Mouse (Mus musculus): Measurements from ENCODE around the gene Eml4.

- TF ChIP-seq GATA1 (IDR thresholded peaks at IDR 0.05; ENCODE audit: borderline replicate concordance, low read length) (no peak), FLI1 (IDR thresholded peaks at IDR 0.05; ENCODE audit: low read length) (no peak)
Measured at GRCm38 (mm10) chr17:83499692-83500091, 149.0 kb downstream of the Eml4 start.

All from megakaryocyte, embryonic 14.5 days (primary cell).